Mouse (Mus musculus) kidney, embryonic 14.5 days (tissue): Measurements from ENCODE around the gene Prkch. TPM values are rescaled to one million over a fixed set of nuclear protein-coding genes. Genes with fewer than 3 reads are reported as not detected.

ENCODE experiments used
- ATAC-seq: fragments of 200-750 bp; cut with Nextera tagmentation; 2 replicates; pipeline ENCODE4 v1.8.0; 2017; ENCODE audit warnings: moderate number of reproducible peaks, mild to moderate bottlenecking, moderate TSS enrichment, moderate library complexity; ENCODE audit not compliant: low FRiP score, low TSS enrichment
- H3K27ac ChIP-seq: fragments of 300-500 bp; sonication (generic); 2 replicates; pipeline ENCODE4 v1.5.1; 2014; ENCODE audit warnings: low read depth, mild to moderate bottlenecking, low read length, moderate library complexity, mixed read lengths
- H3K27me3 ChIP-seq: fragments of 300-500 bp; sonication (generic); 2 replicates; pipeline ENCODE4 v1.6.1; 2014; ENCODE audit warnings: mild to moderate bottlenecking, low read length; ENCODE audit not compliant: control insufficient read depth, insufficient read depth
- H3K36me3 ChIP-seq: fragments of 300-500 bp; sonication (generic); 2 replicates; pipeline ENCODE4 v1.6.1; 2014; ENCODE audit warnings: low read length, mixed read lengths; ENCODE audit not compliant: control insufficient read depth, insufficient read depth
- H3K4me1 ChIP-seq: fragments of 300-500 bp; sonication (generic); 2 replicates; pipeline ENCODE4 v1.6.1; 2014; ENCODE audit warnings: low read length, mixed read lengths; ENCODE audit not compliant: control insufficient read depth, insufficient read depth
- H3K4me2 ChIP-seq: fragments of 300-500 bp; sonication (generic); replicated peaks from 2 replicates; pipeline ENCODE4 v1.6.1; 2014; ENCODE audit warnings: low read depth, mild to moderate bottlenecking, low read length
- H3K4me3 ChIP-seq: fragments of 300-500 bp; sonication (generic); 2 replicates; pipeline ENCODE4 v1.5.1; 2014; ENCODE audit warnings: mild to moderate bottlenecking, low read length
- H3K9ac ChIP-seq: fragments of 300-500 bp; sonication (generic); 2 replicates; pipeline ENCODE4 v1.6.1; 2014; ENCODE audit warnings: low read depth, mild to moderate bottlenecking, low read length, moderate library complexity
- H3K9me3 ChIP-seq: fragments of 300-500 bp; sonication (generic); 2 replicates; pipeline ENCODE4 v1.6.1; 2016; ENCODE audit warnings: low read length; ENCODE audit not compliant: control insufficient read depth
- WGBS: fragments of 180-500 bp; shearing (Covaris S2); extraction: QIAGEN DNeasy Blood & Tissue Kit; methylation state at CpG from one replicate; pipeline ENCODE4 v1.1.7; 2014; 5-methylcytosine and 5-hydroxymethylcytosine counted together
- polyA plus RNA-seq: library from polyadenylated mRNA; unstranded; fragments of >200 nt; fragmentation: Nextera tagmentation; extraction: Ambion mirVana; gene quantifications from 2 replicates; pipeline ENCODE4 v1.2.1, GENCODE M21; 2014

The Prkch gene
- polyA plus RNA-seq, 1 experiment from 2014 or later = 13.2 TPM

- 62% methylated on average over 10 of the region's 10 CpGs for WGBS
- Histone ChIP-seq H3K4me2 (no peak overlapping the region), H3K9me3 (no peaks in the 10 kb centered on the region), H3K4me3 (no peak overlapping the region), H3K27ac (no peak overlapping the region), H3K9ac (no peak overlapping the region), H3K27me3 (no peaks in the 10 kb centered on the region), H3K4me1 (no peaks in the 10 kb centered on the region), H3K36me3 (no peaks in the 10 kb centered on the region)
- no peak for ATAC-seq
Observed at GRCm38 (mm10) chr12:73802379-73803057, 217.9 kb downstream of the Prkch start.

GRCm38 (mm10) chr12:73803946-73804345 lies 219.3 kb downstream of the Prkch start:
- 93% methylated on average over 4 of the region's 4 CpGs for WGBS
- ATAC-seq = no peak
- Histone ChIP-seq H3K27ac (no peak overlapping the region), H3K9me3 (no peaks in the 10 kb centered on the region), H3K36me3 (no peaks in the 10 kb centered on the region), H3K4me1 (no peaks in the 10 kb centered on the region), H3K4me2 (no peak overlapping the region), H3K27me3 (no peaks in the 10 kb centered on the region), H3K9ac (no peak overlapping the region), H3K4me3 (no peak overlapping the region)

DNA sequence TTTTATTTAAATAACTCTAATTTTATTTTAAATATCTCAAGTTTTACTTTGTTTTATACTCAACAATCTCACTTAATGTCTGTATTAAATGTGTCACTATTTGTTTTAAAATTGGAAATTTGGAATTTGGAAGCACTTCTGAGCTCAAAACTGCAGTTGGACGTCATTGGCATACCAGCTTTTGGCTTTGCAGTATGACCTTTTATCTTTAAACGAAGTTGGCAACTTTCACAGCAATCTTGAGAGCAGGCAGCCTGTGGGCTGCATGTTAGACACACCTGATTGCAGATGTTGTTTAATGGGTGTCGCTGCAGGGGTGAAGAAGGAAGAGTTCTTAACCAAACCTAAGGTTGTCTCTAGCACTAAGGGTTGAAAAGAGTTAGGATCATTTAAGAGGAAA lies 220.9 kb downstream of the Prkch start:
- H3K9me3 ChIP-seq = no peaks in the 10 kb centered on the region
- no peak for ATAC-seq
- WGBS = 58% methylated on average over 3 of the region's 3 CpGs
- no peak overlapping the region for H3K27ac ChIP-seq
- no peaks in the 10 kb centered on the region for H3K27me3 ChIP-seq
- peaks cover 8% of the 10 kb centered on the region; the same call in 1 of the 2 replicates for H3K4me1 ChIP-seq
- H3K36me3 ChIP-seq = no peaks in the 10 kb centered on the region
- no peak overlapping the region for H3K9ac ChIP-seq
- H3K4me3 ChIP-seq = no peak overlapping the region
- H3K4me2 ChIP-seq = no peak overlapping the region

DNA sequence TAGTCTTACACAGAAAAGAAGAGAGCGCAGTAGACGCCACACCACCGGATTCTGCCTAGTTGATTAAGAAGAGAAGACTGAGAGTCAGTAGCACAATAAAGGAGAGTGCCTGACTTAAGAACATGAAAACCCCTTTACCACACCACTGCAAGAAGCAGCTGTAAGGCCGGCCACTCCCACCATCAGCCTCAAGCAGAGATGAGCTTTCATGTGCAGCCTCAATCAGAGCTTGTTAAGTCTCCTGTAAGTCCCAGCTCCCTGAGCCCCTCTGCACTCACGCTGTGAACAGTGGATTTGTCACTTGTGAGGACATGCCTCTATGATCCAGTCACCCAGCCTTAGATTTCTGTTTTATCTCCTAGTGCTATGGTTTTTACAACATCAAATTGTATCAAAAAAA lies 221.4 kb downstream of the Prkch start:
- Histone ChIP-seq H3K9ac (no peak overlapping the region), H3K27me3 (no peaks in the 10 kb centered on the region), H3K4me1 (peaks cover 12% of the 10 kb centered on the region; the same call in 1 of the 2 replicates), H3K4me3 (no peak overlapping the region), H3K36me3 (no peaks in the 10 kb centered on the region), H3K9me3 (no peaks in the 10 kb centered on the region), H3K27ac (no peak overlapping the region), H3K4me2 (no peak overlapping the region)
- 46% methylated on average over 5 of the region's 5 CpGs for WGBS
- ATAC-seq = no peak

DNA sequence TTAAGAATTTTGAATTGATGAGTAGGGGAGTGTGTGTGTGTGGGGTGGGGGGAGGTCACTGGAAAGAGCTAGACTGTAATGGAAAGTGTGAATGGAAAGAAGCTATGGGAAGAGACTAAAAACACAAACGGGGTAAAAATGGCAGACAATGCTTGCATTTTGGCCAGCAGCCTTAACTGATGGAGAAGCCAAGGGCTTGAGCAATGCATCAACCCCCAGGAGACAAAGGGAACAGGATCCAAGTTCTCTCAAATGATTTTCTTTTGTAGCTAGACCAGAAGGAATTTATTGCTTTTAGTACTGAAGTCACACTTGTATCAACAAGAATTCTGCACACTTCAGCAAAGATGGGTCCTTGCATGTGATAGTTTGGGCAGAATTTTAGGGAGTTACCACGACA lies 222.6 kb downstream of the Prkch start:
- H3K9ac ChIP-seq = no peak overlapping the region
- no peak overlapping the region for H3K27ac ChIP-seq
- ATAC-seq = no peak
- WGBS = 61% methylated on average over 2 of the region's 2 CpGs
- H3K9me3 ChIP-seq = no peaks in the 10 kb centered on the region
- no peaks in the 10 kb centered on the region for H3K27me3 ChIP-seq
- H3K4me3 ChIP-seq = no peak overlapping the region
- no peak overlapping the region for H3K4me2 ChIP-seq
- H3K4me1 ChIP-seq = peaks cover 14% of the 10 kb centered on the region; the same call in 1 of the 2 replicates
- no peaks in the 10 kb centered on the region for H3K36me3 ChIP-seq

DNA sequence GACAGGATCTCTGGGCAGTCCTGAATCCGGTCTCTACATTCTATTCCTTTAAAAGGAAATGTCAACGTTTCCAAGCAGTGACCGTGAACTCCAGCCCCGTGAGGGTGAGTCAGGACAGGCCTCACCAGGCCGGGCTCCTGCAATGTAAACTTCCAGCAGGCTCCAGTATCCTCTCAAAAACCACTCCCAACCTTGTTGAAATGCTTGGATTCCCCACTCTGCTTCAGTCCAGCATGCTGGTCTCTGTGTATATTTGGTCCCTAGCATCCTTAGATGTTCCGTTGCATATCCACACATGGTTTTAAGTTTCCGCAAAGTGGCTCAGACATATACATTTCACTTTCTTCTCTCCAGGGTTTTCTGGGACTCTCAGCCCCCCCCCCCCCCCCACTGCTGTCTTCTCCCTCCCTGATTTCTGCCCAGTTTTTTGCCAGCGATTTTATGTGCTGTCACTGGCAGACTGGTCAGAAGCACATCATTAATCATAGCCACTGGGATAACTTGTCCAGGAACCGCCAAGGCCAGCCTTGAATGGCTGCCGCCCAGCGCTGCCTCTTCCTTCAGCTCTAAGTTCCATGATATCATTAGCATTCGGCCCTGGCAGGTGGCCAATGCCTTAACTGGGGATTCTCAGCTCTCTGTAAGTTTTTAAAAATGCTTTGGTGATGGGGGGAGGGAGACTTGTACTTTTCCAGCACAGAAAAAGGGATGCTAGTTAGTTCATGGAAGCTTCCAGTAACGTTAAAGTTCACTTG lies 225.6 kb downstream of the Prkch start:
- peak; percentile 84 for ATAC-seq
- no peaks in the 10 kb centered on the region for H3K9me3 ChIP-seq
- H3K4me1 ChIP-seq = peaks cover 26% of the 10 kb centered on the region
- H3K27me3 ChIP-seq = no peaks in the 10 kb centered on the region
- 14% methylated on average over 13 of the region's 13 CpGs for WGBS
- H3K4me3 ChIP-seq = no peak overlapping the region
- peak overlapping the region; percentile 33; the same call in 1 of the 2 replicates for H3K27ac ChIP-seq
- no peak overlapping the region for H3K9ac ChIP-seq
- H3K4me2 ChIP-seq = no peak overlapping the region
- no peaks in the 10 kb centered on the region for H3K36me3 ChIP-seq

DNA sequence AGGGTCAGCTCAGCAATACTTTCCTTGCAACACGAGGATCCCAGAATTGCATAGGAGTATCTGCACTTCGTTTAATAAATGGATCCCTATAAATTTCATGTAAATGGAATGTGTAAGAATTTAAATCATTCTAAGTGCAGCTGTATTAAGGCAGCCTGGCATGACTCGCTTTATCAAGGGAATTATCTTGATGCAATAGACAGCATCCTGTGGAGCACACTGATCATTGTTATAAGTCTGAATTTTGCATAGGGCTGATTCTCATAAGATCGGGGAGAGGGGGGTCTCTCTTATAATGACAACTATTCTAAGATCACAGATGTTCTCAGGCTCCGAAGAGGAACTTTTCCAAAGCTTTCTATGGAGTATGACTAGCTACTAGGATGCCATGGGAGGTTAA lies 226.3 kb downstream of the Prkch start:
- no peaks in the 10 kb centered on the region for H3K27me3 ChIP-seq
- H3K9ac ChIP-seq = no peak overlapping the region
- 58% methylated on average over 5 of the region's 5 CpGs for WGBS
- H3K36me3 ChIP-seq = no peaks in the 10 kb centered on the region
- H3K4me3 ChIP-seq = no peak overlapping the region
- H3K4me2 ChIP-seq = no peak overlapping the region
- H3K9me3 ChIP-seq = no peaks in the 10 kb centered on the region
- no peak for ATAC-seq
- peaks cover 26% of the 10 kb centered on the region for H3K4me1 ChIP-seq
- H3K27ac ChIP-seq = no peak overlapping the region; the same call in 1 of the 2 replicates

- no peak overlapping the region for H3K27ac ChIP-seq
- no peaks in the 10 kb centered on the region for H3K27me3 ChIP-seq
- no peak overlapping the region for H3K4me3 ChIP-seq
- no peak overlapping the region for H3K9ac ChIP-seq
- peaks cover 26% of the 10 kb centered on the region for H3K4me1 ChIP-seq
- no peaks in the 10 kb centered on the region for H3K9me3 ChIP-seq
- ATAC-seq = no peak
- WGBS = 71% methylated on average over 6 of the region's 6 CpGs
- H3K36me3 ChIP-seq = no peaks in the 10 kb centered on the region
- no peak overlapping the region for H3K4me2 ChIP-seq
Observed at GRCm38 (mm10) chr12:73812198-73812597, 227.6 kb downstream of the Prkch start.
